Mouse (Mus musculus) midbrain, embryonic 14.5 days (tissue): ENCODE measurements at regions not wholly inside any gene's neighbourhood (a gene's known extent, or its start where the extent isn't known, plus 50 kb on each side); places are given as distances from the start of the nearest gene placed in this dataset.

Experiments
- ATAC-seq: fragments of 200-750 bp; cut with Nextera tagmentation; 2 replicates; pipeline ENCODE4 v1.8.0; 2017; ENCODE audit warnings: moderate number of reproducible peaks, moderate library complexity; ENCODE audit not compliant: low FRiP score, low TSS enrichment
- DNase-seq: peaks from one replicate; pipeline ENCODE4 v3.0.0-alpha.2; 2015
- H3K27ac ChIP-seq: fragments of 300-500 bp; sonication (generic); replicated peaks from 2 replicates; pipeline ENCODE4 v1.5.1; 2014; ENCODE audit warnings: mild to moderate bottlenecking, low read depth, low read length, moderate library complexity
- H3K27me3 ChIP-seq: fragments of 300-500 bp; sonication (generic); 2 replicates; pipeline ENCODE4 v1.6.1; 2014; ENCODE audit warnings: low read length, control low read depth, mixed read lengths; ENCODE audit not compliant: control insufficient read depth, insufficient read depth
- H3K36me3 ChIP-seq: fragments of 300-500 bp; sonication (generic); 2 replicates; pipeline ENCODE4 v1.6.1; 2014; ENCODE audit warnings: low read length, control low read depth; ENCODE audit not compliant: control insufficient read depth, insufficient read depth
- H3K4me1 ChIP-seq: fragments of 300-500 bp; sonication (generic); 2 replicates; pipeline ENCODE4 v1.6.1; 2014; ENCODE audit warnings: mild to moderate bottlenecking, antibody characterized with exemption, low read length, control low read depth; ENCODE audit not compliant: control insufficient read depth, insufficient read depth
- H3K4me2 ChIP-seq: fragments of 300-500 bp; sonication (generic); 2 replicates; pipeline ENCODE4 v1.6.1; 2014; ENCODE audit warnings: mild to moderate bottlenecking, low read length, moderate library complexity
- H3K4me3 ChIP-seq: fragments of 300-500 bp; sonication (generic); replicated peaks from 2 replicates; pipeline ENCODE4 v1.5.1; 2014; ENCODE audit warnings: low read depth, low read length
- H3K9ac ChIP-seq: fragments of 300-500 bp; sonication (generic); replicated peaks from 2 replicates; pipeline ENCODE4 v1.6.1; 2014; ENCODE audit warnings: mild to moderate bottlenecking, low read length, moderate library complexity
- H3K9me3 ChIP-seq: fragments of 300-500 bp; sonication (generic); 2 replicates; pipeline ENCODE4 v1.6.1; 2016; ENCODE audit warnings: low read length, control low read depth, mixed read lengths; ENCODE audit not compliant: control insufficient read depth
- WGBS: fragments of 180-500 bp; shearing (Covaris S2); extraction: QIAGEN DNeasy Blood & Tissue Kit; methylation state at CpG from one replicate; pipeline ENCODE4 v1.1.7; 2014; 5-methylcytosine and 5-hydroxymethylcytosine counted together

DNA sequence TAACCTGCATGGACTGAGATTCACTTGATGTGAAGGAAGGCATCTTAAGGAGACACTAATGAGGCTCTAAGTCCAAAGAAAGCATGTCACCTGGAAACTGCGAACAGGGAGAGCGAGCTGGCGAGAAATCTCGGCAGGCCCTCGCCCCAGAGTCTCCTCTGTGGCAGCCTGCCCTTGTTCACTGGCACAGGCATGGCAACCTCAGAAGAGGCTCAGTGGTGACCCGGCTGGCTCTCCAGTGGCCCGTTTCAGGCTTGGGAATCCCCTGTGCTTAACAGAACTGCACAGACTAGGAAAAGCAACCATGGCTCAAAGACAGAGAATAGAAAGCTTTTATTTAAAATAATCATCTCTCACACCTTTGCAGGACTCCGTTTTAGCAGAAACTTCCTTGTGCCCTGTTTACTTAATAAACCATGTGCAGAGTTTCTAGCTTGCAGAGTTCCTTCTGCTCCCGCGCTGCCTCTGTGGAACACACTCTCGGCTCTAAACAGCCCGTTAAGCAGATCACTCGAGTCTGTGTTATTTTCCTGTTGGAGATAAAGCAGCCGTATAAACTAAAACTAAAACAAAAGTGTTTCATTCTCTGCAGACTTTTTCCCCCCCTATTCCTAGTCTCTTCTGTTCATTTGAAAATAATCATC is 316.2 kb upstream of the Adamts16 start:
- Histone ChIP-seq H3K9me3 (no peaks in the 10 kb centered on the region), H3K27ac (peak overlapping the region; percentile 61), H3K36me3 (no peaks in the 10 kb centered on the region), H3K4me1 (peaks cover 25% of the 10 kb centered on the region), H3K9ac (no peak overlapping the region), H3K27me3 (no peaks in the 10 kb centered on the region), H3K4me3 (no peak overlapping the region), H3K4me2 (peak overlapping the region; percentile 49)
- 9% methylated on average over 14 of the region's 14 CpGs for WGBS
- ATAC-seq (no peak), DNase-seq (peak; percentile 59)

DNA sequence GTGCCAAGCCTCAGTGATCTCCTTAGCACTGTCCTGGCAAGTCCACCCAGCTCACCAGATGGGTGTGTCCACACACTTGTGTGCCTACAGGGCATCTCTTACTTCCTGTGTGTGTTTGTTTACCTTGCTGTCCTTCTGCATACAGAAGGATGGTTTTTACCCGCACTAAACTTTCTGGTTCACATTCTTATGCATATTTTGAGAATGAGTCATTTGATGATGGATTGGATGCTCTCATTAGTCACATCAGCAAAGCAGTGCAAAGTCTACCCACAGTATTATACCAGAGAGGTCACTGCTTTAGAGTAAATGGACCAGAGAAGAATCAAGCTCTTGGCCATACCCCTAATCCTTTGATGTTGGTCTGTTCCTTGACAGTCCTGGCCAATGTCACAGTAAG is 308.5 kb upstream of the Adamts16 start:
- DNase-seq = no peak
- no peak overlapping the region for H3K9ac ChIP-seq
- H3K4me3 ChIP-seq = no peak overlapping the region
- no peak overlapping the region for H3K4me2 ChIP-seq
- no peaks in the 10 kb centered on the region for H3K36me3 ChIP-seq
- H3K27me3 ChIP-seq = no peaks in the 10 kb centered on the region
- H3K27ac ChIP-seq = no peak overlapping the region
- H3K9me3 ChIP-seq = no peaks in the 10 kb centered on the region
- ATAC-seq = no peak
- 80% methylated on average over 1 of the region's 1 CpGs for WGBS
- H3K4me1 ChIP-seq = peaks cover 9% of the 10 kb centered on the region

DNA sequence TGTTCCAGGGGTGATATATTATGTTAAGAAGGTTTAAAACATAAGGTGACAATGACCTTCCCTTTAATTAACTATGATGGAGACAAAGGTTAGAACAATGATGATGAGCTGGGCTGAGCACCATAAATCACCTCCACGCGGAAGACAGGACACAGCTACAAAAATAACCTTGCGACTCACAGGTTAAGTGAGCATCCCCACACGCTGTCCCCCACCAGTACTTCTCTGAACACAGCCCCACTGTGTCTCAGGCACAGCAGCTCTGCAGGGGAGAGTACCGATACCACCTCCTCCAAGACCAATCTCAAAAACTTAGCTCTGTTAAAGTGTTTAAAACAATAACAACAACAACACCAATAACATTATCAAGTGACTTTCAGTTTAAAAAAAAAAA is 307.7 kb upstream of the Adamts16 start:
- Histone ChIP-seq H3K9ac (no peak overlapping the region), H3K27me3 (no peaks in the 10 kb centered on the region), H3K27ac (no peak overlapping the region), H3K36me3 (no peaks in the 10 kb centered on the region), H3K4me1 (peaks cover 9% of the 10 kb centered on the region), H3K9me3 (no peaks in the 10 kb centered on the region), H3K4me3 (no peak overlapping the region), H3K4me2 (no peak overlapping the region)
- 56% methylated on average over 5 of the region's 5 CpGs for WGBS
- DNase-seq = no peak
- no peak for ATAC-seq

DNA sequence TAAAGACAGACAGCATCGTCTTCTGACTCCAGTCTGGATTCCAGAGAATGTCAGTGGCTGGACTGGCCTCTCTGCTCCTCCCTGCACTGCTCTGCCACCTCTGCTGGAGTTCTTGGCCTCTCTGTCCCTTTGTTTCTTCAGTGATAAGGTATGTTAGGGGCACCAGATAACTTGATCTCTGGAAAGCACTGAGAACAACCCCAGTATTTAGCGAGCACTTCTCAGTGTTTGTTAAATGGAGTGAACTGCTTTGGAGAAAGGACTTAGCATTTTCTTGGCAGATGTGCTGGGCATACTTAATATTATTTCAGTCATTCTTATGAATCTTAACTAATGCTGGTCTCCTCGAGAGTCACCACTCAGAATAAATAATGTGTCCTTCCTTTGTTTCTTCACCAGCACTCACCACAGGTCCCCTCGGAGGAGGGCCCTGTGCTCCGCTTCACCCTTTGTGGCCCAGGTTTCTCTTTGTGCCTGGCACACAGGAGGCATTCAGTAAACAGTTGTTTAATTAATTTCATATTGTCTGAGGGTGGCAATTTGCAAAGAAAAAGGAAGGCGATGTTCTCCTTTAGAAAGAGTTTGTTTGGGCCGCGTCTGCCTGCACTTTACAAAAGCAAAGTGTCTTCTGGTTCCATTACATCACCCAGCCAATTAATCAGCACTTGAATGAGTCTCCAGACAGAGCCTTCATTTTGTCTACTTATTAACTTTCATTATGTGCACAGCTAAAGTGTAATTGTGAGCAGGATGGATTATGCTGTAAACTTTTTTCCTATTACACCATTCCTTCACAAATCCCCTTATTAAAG is 307.1 kb upstream of the Adamts16 start:
- H3K36me3 ChIP-seq = no peaks in the 10 kb centered on the region
- no peaks in the 10 kb centered on the region for H3K27me3 ChIP-seq
- ATAC-seq (no peak), DNase-seq (peak; percentile 32)
- WGBS = 6% methylated on average over 8 of the region's 8 CpGs
- H3K9ac ChIP-seq = no peak overlapping the region
- no peak overlapping the region; the same call in 1 of the 2 replicates for H3K27ac ChIP-seq
- no peak overlapping the region for H3K4me2 ChIP-seq
- H3K4me3 ChIP-seq = no peak overlapping the region
- no peaks in the 10 kb centered on the region for H3K9me3 ChIP-seq
- H3K4me1 ChIP-seq = peaks cover 9% of the 10 kb centered on the region; the same call in 1 of the 2 replicates

DNA sequence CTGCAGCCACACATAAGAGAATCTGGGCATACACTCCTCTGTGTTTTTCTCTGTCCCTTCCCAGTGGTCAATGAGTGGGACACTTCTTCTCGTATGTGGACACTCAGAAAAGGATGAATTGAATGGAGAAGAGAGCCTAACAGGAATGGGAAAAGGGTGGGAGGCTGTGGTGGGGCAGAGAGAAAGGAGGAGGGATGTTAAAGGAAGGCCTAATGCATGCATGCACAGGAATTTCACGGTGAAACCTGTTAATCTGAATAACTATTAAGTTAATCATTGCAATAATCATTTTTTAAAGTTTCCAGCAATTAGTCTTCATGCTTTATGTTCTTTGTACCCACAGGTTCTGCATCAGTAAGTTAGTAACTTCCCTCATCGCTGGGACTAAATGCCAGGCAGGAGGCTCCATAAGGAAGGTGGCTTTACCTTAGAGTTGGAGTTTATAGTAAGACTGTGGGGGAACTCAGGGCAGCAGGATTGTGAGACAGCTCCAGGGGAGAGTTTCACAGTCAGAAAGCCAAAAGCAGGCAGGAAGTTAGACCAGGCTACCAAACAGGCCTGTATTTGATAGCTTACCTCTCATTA is 305.3 kb upstream of the Adamts16 start:
- Histone ChIP-seq H3K27me3 (no peaks in the 10 kb centered on the region), H3K9ac (no peak overlapping the region), H3K9me3 (no peaks in the 10 kb centered on the region), H3K4me1 (peaks cover 9% of the 10 kb centered on the region; the same call in 1 of the 2 replicates), H3K4me2 (no peak overlapping the region), H3K27ac (no peak overlapping the region), H3K4me3 (no peak overlapping the region), H3K36me3 (no peaks in the 10 kb centered on the region)
- ATAC-seq (no peak), DNase-seq (no peak)
- 68% methylated on average over 3 of the region's 3 CpGs for WGBS

DNA sequence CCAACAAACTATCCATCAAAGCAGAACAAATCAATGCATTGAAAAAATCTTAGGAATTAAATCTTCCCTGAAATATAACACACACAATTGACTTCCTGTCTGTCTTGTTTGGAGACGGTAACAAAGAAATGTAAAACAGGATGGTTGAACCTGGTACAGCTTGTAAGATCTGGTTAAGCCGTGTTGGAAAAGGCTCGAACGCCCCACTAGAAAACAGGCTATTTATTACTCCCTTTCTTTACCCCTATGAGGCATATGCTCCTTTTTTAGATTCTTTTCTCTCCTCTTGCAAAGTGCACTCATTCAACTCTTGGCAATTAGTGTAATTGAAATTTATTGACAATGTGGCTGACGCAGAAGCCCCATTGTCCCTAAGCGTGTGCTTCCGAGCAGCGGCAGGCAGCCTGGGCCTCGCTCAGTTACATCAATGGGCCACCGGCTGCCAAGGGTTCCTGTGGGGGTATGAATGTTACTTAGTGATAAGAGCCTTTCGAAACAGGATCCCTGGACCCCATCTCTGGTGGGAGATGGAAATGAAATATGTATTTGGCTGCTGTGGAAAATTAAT is 297.2 kb upstream of the Adamts16 start:
- DNase-seq = peak; percentile 71
- no peak overlapping the region for H3K4me2 ChIP-seq
- H3K36me3 ChIP-seq = no peaks in the 10 kb centered on the region
- H3K9ac ChIP-seq = no peak overlapping the region
- 0 out of 2 replicates have a peak, but pooled peaks cover 3% of the 10 kb centered on the region for H3K27me3 ChIP-seq
- no peak overlapping the region for H3K4me3 ChIP-seq
- no peaks in the 10 kb centered on the region for H3K9me3 ChIP-seq
- peaks cover 12% of the 10 kb centered on the region for H3K4me1 ChIP-seq
- 0 out of 2 replicates have a peak overlapping the region, but pooled peaks have one; percentile 2 for H3K27ac ChIP-seq
- WGBS = 30% methylated on average over 11 of the region's 11 CpGs
- no peak for ATAC-seq

DNA sequence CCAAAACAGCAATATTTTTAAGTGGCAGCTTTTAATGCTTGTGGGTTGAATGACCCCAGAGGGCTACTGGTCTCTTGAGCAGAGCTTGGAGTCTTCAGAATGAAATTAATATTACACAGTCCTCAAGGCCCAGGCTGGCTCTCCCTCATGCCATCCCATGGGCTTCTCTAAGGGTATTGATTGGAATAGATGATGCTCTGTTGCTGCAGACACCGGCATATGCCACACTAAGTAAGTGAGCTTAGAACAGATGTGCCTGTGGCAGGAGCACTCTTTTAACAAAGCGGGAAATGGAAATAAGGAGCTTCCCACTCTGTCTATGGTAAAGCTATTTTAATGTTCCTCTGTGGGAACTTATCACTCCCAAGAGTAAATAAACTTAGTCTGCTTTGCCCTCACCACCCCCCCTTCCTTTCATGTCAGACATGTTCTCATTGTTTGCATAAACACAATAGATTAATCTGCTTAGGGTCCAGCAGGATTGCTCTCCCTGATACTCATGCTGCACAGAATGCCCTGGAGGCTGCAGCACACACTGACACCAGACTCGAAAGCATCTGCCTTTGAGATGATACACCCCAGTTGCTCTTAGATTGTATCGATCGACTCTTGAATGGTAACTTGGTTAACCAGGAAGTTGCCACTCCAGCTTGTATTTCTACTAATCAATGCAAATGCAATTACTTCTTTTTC is 294.5 kb upstream of the Adamts16 start:
- no peak overlapping the region for H3K27ac ChIP-seq
- peaks cover 12% of the 10 kb centered on the region for H3K4me1 ChIP-seq
- H3K36me3 ChIP-seq = no peaks in the 10 kb centered on the region
- DNase-seq (peak; percentile 51), ATAC-seq (peak; percentile 60; the same call in 1 of the 2 replicates)
- 0 out of 2 replicates have a peak, but pooled peaks cover 3% of the 10 kb centered on the region for H3K27me3 ChIP-seq
- no peak overlapping the region for H3K4me2 ChIP-seq
- H3K9ac ChIP-seq = no peak overlapping the region
- 8% methylated on average over 5 of the region's 5 CpGs for whole genome bisulfite sequencing
- no peak overlapping the region for H3K4me3 ChIP-seq
- H3K9me3 ChIP-seq = no peaks in the 10 kb centered on the region

DNA sequence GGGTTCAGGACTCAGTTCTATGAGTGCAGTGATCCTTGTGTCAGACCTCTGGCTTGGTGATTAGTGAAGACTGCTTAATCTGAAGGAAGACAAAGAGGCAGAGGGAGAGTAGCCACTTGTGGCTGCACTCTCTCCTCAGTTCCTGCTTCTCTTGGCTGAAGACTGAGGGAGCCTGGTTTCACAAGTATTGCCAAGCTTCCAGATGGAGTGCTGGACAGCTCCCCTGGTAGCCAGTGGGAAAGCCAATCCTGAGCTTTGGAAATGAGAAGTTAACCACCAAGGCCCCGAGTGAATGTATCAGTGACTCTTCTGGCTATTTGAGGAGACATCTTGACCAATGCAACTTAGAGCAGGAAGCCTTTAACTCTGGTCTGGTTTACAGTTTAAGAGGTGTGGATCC is 279.9 kb upstream of the Adamts16 start:
- Histone ChIP-seq H3K4me2 (no peak overlapping the region), H3K9me3 (no peaks in the 10 kb centered on the region)
- no peak for DNase-seq

More for the DNA sequence above, 279.9 kb upstream of the Adamts16 start:
- H3K4me3 ChIP-seq = no peak overlapping the region
- 33% methylated on average over 1 of the region's 1 CpGs for WGBS
- H3K27ac ChIP-seq = no peak overlapping the region
- H3K27me3 ChIP-seq = no peaks in the 10 kb centered on the region
- no peak overlapping the region for H3K9ac ChIP-seq
- ATAC-seq = no peak
- no peaks in the 10 kb centered on the region for H3K36me3 ChIP-seq
- no peaks in the 10 kb centered on the region for H3K4me1 ChIP-seq
